Mouse (Mus musculus): Measurements from ENCODE around the gene Kcnh3.
"Not testable (repeated sequence)": the region's sequence is repeated elsewhere in the genome, so short reads cannot be mapped to it uniquely, and the experiment has no call there.

Kcnh3 gene

GRCm38 (mm10) chr15:99234326-99235010, 9.8 kb downstream of the Kcnh3 start:
- in situ Hi-C loops (cut with MboI; ENCODE audit: unreplicated experiment in 2 of 2) = loop anchor here in 1 of 2 experiments (5.0 kb wide), 1 partner anchor 38 kb away; no protein-coding TSS in a partner anchor

DNA sequence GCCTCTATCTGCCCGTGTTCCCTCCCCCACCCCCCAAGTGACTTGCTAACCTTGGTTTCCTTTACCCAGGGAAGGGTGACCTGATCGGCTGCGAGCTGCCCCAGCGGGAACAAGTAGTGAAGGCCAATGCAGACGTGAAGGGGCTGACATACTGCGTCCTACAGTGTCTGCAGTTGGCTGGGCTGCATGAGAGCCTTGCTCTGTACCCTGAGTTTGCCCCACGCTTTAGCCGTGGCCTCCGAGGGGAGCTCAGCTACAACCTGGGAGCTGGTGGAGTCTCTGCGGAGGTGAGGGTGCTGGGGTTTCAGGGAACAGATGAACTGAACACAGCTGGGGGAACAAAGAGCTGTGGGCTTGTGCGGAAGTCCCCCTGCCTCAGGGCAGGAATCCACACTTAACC, 13.3 kb downstream of the Kcnh3 start:
- in situ Hi-C loops (cut with MboI; ENCODE audit: unreplicated experiment in 2 of 2) = loop anchor here in 1 of 2 experiments (5.0 kb wide), 1 partner anchor 34 kb away; no protein-coding TSS in a partner anchor

GRCm38 (mm10) chr15:99240129-99240528, 15.5 kb downstream of the Kcnh3 start:
- in situ Hi-C loops (cut with MboI; ENCODE audit: unreplicated experiment in 2 of 2) = no loop called here

DNA sequence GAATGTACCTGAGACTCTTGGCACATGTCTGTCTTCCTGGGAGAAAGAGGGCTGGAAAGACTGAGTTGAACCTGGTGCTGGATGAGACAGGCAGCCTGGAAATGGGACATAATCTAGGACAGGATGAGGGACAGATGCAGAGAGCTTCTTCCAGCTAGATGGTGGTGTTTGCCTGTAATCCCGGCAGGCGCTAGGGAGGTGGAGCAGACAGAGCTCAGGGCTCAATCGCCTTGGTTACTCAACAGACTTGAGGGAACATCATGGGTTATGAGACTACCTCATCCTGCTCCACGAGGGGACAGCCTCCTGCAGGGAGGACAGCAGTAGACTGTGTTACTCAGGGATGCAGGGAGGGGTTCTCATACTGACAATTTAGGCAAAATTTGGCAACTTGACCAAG, 16.6 kb downstream of the Kcnh3 start:
- in situ Hi-C loops (cut with MboI; ENCODE audit: unreplicated experiment in 2 of 2) = no loop called here

DNA sequence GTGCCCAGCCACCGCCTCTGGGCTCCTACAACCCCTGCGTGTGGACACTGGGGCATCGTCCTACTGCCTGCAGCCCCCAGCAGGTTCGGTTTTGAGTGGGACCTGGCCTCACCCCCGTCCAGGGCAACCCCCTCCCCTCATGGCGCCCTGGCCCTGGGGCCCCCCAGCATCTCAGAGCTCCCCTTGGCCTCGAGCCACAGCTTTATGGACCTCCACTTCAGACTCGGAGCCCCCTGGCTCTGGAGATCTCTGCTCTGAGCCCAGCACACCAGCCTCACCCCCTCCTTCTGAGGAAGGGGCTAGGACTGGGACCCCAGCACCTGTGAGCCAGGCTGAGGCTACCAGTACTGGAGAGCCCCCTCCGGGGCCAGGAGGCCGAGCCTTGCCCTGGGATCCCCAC, 17.4 kb downstream of the Kcnh3 start:
- in situ Hi-C loops (cut with MboI; ENCODE audit: unreplicated experiment in 2 of 2) = no loop called here

DNA sequence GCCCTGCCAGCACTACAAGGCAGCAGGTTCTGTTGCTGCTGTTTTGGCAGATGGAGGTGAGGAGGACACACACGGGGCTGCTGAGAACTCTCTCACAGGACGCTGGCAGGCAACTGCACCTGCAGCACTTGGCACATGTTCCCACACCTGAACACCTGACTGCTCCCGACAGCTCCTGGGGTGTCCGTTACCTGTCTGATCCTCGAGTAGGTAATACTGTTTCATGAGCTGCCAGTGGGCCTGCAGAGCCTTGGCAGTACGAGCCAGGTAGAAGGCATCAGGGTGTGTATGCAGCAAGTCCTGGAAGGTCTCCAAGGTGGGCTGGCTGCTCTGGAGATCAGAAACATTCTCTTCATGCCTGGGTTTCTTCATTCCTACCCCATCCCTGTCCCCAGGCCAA, 22.1 kb downstream of the Kcnh3 start:
- in situ Hi-C loops (cut with MboI; ENCODE audit: unreplicated experiment in 2 of 2) = not testable (repeated sequence)

DNA sequence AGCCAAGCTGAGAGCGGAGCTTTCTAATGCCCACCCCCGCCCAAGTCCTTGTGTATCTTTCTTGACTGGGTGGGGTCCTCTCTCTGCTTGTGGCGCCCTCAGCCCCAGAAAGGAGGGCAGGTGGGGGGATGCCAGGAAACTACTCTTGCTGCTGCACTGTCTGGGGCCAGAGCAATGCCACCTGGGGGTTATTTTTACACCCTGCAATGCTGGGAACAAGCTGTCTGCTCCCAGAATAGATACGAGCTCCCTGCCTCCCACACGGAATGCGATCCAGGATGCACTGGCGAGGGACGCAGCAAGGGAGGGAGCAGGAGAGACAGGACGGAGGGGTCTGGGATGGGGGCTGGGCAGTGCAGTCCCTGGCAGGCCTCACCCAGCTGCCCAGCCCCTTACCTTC, 24.3 kb downstream of the Kcnh3 start:
- in situ Hi-C loops (cut with MboI; ENCODE audit: unreplicated experiment in 2 of 2) = no loop called here

DNA sequence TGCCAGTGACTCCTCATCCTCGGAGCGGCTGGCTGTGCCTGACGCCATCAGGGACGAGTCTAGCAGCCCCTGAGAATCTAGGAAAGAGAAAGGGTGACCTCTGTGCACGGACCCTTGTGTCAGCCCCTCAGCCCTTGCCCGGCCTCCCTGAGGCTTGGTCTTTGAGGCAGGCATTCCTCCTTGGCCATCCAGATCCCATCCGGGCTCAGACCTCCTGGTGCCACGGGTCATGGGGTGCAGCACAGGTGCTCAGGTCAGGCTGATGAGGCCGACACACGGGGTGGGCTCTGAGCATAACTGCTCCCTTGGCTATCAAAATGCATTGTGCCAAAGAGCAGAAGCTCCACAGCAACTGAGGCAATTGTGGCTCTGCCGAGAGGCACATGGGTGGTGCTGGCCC, 25.3 kb downstream of the Kcnh3 start:
- in situ Hi-C loops (cut with MboI; ENCODE audit: unreplicated experiment in 2 of 2) = no loop called here

- in situ Hi-C loops (cut with MboI; ENCODE audit: unreplicated experiment in 2 of 2) = not testable (repeated sequence)
These were observed 26.4 kb downstream of the Kcnh3 start for GRCm38 (mm10) chr15:99251111-99251510.

- in situ Hi-C loops (cut with MboI; ENCODE audit: unreplicated experiment in 2 of 2) = no loop called here
These were observed 27.1 kb downstream of the Kcnh3 start, which contains the start of gene Mcrs1 for GRCm38 (mm10) chr15:99251626-99252380. Mcrs1 (minus strand) TSS chr15:99251961.

- in situ Hi-C loops (cut with MboI; ENCODE audit: unreplicated experiment in 2 of 2) = no loop called here
These were observed 27.9 kb downstream of the Kcnh3 start for GRCm38 (mm10) chr15:99252381-99253174.

DNA sequence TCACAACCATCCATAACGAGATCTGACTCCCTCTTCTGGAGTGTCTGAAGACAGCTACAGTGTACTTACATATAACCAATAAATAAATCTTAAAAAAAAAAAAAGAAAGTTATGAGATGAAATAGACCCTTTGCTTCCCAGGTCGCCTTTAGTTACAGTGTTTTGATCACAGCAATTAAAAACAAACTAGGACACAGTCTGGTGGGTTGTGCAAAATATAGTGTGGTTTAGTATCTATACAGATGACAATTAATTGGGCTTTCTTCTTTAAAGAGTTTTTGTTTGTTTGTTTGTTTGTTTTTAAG, 28.5 kb downstream of the Kcnh3 start:
- in situ Hi-C loops (cut with MboI; ENCODE audit: unreplicated experiment in 2 of 2) = not testable (repeated sequence)

- in situ Hi-C loops (cut with MboI; ENCODE audit: unreplicated experiment in 2 of 2) = no loop called here
These were observed 29.1 kb downstream of the Kcnh3 start for GRCm38 (mm10) chr15:99253772-99254171.

DNA sequence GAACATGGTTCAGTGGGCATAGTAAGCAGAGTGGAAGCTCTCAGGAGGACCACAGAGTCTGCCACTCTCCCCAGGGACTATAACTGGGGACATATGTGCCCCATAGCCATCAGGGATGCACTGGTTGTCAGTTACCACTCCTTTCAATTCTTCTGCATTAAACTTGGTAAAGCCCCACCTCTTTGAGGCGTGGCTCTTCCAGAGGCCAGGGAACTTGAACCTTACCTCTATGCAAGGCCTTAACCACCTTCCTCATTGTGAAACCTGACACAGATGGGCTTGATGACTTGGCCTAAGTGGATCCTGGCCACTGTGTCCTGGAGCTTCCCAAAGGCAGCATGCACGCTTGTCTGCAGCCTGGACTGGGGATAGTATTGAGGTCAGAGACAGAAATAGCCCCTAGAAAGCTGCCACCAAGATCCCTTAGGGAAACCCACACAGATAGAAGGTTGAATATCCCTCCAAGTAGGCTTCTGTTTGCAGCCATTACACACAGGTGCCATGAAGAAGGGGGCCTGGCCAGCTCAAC, 29.9 kb downstream of the Kcnh3 start:
- in situ Hi-C loops (cut with MboI; ENCODE audit: unreplicated experiment in 2 of 2) = no loop called here

GRCm38 (mm10) chr15:99255241-99255749, 30.6 kb downstream of the Kcnh3 start:
- in situ Hi-C loops (cut with MboI; ENCODE audit: unreplicated experiment in 2 of 2) = no loop called here

- in situ Hi-C loops (cut with MboI; ENCODE audit: unreplicated experiment in 2 of 2) = no loop called here
These were observed 34.6 kb downstream of the Kcnh3 start for GRCm38 (mm10) chr15:99259167-99259729.

- in situ Hi-C loops (cut with MboI; ENCODE audit: unreplicated experiment in 2 of 2) = no loop called here
These were observed 35.1 kb downstream of the Kcnh3 start for GRCm38 (mm10) chr15:99259730-99260252.

DNA sequence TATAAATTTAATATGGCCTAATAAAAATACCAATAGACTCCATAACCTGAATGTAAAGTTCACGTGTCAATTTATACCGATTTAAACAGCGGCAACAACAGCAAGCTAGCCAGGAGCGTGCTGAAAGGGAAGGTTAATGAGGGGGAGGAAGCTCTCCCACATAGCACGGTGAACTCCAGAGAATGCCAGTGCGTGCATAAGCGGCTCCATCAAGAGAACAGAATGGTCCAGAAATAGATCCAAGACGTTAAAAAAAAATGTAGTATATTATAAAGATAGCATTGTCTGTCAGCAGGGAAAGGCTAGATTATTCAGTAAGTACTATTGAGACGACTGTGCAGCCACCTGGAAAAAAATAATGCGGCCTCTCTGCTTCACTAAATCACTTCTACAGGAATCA, 38.0 kb downstream of the Kcnh3 start:
- in situ Hi-C loops (cut with MboI; ENCODE audit: unreplicated experiment in 2 of 2) = no loop called here

GRCm38 (mm10) chr15:99264363-99264762, 39.7 kb downstream of the Kcnh3 start:
- in situ Hi-C loops (cut with MboI; ENCODE audit: unreplicated experiment in 2 of 2) = no loop called here

- in situ Hi-C loops (cut with MboI; ENCODE audit: unreplicated experiment in 2 of 2) = no loop called here
These were observed 41.0 kb downstream of the Kcnh3 start for GRCm38 (mm10) chr15:99265679-99266078.
